Mouse (Mus musculus) mouse trophoblast stem cell (cell line): ENCODE measurements at regions not wholly inside any gene's neighbourhood (a gene's known extent, or its start where the extent isn't known, plus 50 kb on each side); places are given as distances from the start of the nearest gene placed in this dataset.

Experiments used
- in situ Hi-C, 2 experiments: fragments of 300-500 bp; cut with MseI, MboI; formaldehyde crosslinking; loops; 2 replicates in 1 of 2; 3 replicates in 1 of 2; pipeline ENCODE4 v1.15.1; 2025

DNA sequence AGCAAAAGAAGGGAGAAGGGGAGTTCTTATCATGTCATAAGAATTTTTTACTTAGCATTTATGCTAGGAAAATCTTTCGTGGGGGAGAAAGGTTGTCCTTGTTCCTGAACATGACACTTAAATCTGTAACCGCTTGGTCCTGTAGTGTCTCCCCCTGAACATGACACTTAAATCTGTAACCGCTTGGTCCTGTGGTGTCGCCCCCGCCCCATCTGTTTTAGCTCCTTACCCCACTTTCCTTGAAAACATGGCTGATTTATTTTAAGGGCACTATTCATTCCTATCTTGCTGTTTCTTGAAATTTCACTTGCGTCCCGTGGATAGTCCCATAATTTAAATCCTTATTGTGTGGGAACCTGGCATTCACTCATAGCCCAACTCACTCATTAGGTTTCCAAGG lies 82.2 kb downstream of the Rap2a start:
- in situ Hi-C loops = no loop called here

DNA sequence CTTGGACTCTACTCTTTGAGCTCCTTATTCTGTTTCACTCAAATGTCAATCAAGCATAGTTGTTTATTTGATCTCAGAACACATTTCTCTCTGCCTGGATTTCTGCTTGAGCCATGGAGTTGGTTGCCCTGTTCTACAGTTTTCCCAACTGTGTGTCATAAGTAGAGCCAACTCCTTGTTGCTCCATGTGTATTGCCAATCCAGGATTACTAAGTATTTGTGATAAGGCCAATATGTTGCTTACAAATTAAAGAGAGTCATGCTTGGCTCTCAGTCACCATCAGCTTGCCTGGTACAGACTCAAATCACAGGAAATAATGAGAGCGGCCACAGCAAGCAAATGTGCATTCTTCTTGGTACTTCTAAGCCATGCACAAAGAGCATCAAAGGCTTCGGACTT lies 82.7 kb downstream of the Rap2a start:
- in situ Hi-C loops = no loop called here

DNA sequence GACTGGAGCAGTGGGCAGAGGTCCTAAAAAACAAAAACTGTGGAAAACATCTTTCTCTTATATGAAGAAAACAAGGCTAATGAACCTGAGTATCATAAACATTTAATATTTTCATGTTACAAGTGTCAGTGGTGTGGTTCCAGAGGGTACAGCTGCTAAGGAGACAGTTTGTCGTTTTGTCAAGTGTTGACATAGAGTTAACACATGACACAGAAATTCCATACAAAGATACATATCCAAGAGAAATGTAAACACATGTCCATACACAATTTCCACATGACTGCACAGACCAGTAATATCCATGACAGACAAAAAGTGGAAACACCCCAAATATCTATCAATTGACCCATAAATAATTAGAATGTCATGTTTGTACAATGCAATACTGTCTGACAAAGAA lies 88.7 kb downstream of the Rap2a start:
- in situ Hi-C loops = no loop called here

DNA sequence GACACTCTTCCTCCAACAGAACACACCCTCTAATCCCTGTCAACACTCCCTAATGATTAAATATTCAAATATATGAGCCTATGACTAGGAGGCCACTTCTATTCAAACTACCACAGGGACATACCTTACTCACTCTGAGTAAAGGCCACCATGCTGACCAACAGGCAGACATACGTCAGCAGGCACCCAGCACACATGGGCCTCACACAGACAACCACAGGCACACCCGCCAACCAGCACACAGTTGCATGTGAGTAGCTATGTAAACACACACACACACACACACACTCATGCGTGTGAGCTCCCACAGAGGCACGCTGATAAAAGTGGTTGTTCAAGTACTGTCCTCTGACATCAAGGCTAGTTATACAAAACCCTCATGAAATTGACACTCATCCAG lies 89.8 kb downstream of the Rap2a start:
- in situ Hi-C loops = no loop called here

DNA sequence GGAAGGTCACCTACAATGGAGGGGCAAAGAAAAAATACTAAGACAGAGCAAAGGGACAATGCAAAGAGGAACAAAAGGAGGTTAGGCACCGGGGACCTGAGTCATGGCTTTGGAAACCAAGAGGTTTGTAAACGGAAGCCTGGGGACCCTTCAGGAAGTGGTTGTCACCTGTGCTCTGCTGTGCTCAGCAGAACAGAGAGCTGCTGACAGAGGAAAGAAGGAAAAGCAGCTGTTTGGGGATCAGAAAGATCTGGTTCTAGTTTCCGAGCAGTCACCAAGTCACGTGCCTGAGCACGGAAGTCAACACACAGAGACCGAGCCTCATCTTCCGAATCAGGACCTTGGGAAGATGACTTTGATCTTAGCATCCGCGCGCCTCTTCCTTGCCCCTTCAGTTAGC lies 94.0 kb downstream of the Rap2a start:
- in situ Hi-C loops = no loop called here

DNA sequence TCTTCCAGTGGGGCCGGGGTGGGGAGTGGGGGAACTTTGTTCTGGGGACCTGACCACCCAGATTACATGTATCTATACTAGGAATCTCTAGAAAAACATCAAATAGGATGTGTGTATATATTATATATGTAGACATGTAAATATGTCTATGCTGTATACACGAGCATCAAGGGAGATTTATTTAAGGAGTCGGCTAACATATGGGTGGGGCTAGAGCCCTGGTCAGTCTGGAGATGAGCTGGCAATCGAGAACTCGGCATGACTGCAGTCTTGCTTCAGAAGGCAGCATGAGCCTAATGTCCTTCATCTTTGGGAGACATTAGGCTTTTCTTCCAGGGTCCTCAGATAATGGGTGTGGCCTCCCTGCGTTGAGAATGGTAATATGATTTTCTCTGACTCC lies 97.0 kb downstream of the Rap2a start:
- in situ Hi-C loops = no loop called here

DNA sequence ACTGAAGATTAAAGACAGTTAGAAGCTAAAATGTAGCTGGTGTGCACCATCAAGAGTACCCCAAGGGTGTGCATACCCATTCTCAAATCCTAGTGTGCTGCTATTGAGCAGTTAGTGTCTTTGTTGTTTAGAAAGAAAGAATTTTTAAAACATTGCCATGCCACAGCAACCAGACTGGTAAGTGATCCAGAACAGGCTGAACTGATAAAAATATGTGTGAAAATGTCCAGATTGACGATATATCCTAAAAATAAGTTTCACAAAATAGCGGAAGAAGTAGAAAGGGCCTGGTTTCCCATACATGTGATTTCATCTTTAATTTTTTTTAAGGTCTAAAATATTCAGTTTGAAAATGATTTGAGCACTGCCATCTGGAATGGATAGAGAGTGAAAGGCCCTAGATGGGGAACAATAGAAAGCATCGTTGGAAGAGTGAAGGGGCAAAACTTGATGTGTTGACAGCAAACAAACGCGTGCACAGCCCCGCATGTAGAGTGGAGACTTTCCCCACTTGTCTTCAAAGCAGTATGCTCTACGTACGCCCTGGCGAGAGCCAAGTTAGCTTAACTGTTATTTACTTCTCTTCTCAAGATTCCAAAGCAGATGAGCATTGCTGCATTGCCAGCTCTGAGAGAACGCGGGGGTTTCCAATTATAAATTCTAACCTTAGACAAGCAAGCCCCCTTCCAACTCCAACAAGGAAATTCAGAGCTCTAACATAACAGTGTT lies 100.3 kb downstream of the Rap2a start:
- in situ Hi-C loops = no loop called here

DNA sequence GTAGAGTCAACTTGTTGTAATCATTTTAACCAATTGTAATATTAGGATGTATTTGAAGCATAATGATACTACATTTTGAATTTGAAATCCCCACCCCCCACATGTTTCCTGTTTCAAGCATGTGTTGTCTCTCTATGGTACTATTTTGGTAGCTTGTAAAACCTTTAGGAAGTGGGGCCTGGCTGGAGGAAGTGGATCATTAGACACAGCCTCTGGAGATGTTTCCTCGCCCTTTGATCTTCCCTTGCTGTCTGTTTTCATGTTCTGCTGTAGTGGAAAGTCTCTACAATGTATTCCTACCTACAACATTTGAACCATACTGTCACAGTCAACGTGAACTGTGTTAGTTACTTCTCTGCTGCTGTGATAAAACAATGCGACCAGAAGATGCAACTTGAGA lies 105.6 kb downstream of the Rap2a start:
- in situ Hi-C loops = no loop called here

DNA sequence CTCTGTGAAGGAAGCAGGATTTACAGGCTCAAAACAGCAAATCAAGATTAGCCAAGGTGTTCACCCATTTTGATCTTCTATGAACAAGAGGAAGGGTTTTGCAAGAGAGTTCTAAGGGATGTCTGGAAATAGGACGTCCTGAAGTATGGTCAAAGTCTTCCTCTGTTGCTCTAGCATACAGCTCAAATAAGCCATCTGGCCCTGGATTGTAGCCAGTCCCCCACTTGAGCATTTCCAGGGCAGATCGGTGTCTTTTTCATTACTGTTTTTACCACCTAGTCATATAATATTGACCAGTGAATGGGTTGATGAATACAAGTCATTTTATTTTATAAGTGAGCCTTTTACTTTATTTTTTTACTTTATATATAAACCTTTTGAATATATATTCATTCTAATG lies 113.9 kb downstream of the Rap2a start:
- in situ Hi-C loops = no loop called here

DNA sequence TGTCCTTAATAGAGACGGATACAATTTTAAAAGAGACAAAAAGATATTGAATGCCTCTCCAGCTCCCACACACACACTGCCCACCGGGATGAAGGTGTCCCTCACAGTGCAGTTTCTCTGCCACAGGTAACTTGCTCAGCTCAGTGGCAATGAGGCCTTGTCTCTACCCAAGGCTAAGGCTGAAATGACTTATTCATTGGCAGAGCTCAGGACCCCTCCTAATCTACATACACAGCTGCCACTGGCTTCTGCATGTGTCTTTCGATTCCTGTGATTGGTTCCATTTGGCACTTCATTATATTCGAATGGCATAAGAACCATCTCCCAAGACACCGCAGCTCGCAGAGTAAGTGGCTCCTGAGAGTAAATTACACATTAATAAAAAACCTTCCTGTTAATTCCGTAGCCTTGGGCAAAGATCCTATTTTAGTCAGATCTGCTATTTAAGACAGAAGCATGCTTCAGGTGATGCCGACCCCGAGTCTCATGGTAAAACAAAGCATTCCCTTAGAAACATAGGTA lies 122.2 kb downstream of the Rap2a start:
- in situ Hi-C loops = no loop called here

DNA sequence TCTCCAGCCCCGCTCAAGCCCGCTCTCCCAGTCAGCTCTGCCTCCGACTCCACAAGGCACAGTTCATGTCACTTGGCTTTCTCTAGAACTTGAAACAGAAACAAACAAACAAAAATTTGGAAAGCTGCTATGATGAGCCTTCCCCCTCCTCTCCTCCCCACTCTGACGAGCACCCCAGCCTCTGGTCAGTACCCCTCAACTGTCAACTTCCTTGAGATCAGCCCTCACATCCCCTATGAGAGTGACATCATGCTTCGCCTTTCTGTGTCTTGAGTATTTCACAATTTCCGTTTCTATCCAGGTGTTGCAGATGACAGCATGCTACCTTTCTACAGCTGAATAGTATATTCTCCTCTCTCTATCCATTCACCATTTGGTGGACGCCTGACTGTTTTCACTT lies 123.3 kb downstream of the Rap2a start:
- in situ Hi-C loops = no loop called here

DNA sequence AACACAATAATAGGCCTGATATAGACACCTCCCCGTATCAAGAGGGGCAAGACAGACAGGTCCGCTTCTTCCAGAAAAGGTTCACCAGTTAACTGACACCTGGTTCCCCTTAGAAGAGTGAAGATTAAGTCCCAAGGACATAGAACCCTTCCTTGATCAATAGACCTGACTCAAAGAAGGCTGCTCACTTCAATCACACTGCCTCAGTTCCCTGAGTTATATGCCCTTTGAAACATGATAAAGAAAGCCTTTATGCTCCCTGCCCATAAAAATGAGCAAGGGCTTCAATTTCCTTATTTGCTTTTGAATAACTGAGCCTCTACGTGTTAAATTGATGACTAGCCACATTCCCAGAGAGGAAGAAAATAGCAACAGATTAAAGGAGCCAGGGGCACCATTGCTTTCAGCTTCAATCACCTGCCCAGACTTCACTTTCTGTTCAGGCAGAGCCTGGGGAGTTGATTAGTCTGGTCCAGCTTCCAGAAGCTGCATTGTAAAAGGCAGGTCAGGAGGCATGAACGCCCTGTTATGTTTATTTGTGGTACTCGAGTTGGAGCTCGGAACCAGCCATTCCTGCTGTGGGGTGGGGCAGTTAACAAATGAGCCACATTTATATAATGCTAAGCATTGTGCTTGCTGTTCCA lies 125.7 kb downstream of the Rap2a start:
- in situ Hi-C loops = no loop called here

DNA sequence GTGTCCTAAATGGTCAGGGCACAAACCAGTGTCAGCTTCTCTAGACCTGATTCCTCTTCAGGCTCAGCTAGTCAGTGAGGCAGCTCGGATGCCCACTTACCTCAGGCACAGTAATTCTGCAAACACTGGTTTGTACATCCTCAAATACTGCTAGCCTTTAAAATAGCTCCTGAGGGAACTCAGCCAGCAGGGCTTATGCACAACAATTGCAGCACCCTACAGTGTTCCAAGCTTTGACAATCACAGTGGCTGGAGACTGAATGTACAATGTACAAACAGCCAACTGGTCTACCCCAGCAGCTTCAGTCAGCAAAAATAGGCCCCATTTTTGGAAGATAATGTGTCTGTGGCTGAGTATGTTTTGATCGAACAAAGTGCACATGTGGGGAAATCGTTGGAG lies 129.6 kb downstream of the Rap2a start:
- in situ Hi-C loops = no loop called here

DNA sequence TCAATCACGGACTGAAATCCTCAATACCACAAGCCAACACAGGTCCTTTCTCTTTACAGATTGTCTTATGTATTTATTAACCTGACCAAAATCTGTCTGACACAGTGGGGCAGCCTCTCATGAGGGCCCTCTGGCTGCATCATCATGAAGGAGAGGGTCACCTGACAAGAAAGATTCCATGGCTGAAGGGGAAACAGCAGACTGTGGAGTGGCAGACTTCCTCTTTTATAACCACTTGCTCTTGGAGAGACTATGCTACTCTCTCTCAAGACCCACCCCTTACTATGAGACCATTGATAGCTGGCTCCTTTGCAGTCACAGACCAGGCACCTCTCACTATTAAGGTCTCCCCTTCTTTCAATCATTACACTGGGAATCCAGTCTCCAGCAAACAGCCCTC lies 133.1 kb downstream of the Rap2a start:
- in situ Hi-C loops = no loop called here

DNA sequence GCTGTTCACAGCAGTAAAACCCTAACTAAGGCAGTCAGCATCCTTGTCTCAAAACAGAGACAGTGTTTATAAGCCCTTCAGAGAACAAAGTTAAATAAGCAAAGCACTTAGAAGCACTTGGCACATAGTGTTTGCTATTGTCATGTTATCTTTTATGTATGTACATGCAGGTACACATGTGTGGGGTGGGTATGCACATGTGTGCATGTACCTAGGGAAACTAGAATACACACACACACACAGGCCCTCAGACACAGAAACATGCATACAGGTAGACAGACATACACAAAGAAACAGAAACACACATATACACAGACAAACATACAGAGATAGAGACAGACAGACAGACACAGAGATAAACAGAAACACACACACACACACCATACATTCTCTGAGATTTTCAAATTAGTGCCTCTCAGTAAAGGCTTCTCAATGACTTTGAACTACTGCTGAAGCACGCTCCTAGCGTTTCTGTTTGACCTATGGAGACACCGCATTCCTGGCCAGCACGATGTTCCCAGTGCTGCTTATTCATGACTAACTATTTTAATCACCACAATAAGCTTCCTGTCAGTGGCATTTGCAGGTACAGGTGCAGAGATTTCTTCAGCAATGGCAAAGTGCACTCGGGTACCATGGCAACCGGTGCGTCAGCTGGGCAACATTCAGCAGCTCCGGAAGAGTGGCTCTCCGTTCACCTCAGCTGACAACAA lies 148.1 kb downstream of the Rap2a start:
- in situ Hi-C loops = no loop called here

DNA sequence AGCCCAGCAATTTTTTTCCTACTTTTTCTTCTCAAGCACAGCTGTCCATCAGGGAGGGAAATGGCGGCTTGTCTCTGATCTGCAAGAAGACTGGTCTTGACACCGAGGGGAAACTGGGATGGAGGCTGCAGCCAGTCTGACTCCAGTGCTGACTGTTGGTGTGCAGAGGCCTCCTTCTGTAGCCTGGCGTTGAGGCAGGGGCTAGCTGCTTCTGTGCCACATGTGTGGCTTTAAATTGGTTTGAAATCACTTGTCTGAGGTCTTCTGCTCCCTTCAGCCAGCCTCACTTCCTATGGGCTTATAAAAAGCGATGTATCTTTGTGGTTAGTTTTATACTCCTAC lies 148.7 kb downstream of the Rap2a start:
- in situ Hi-C loops = no loop called here

DNA sequence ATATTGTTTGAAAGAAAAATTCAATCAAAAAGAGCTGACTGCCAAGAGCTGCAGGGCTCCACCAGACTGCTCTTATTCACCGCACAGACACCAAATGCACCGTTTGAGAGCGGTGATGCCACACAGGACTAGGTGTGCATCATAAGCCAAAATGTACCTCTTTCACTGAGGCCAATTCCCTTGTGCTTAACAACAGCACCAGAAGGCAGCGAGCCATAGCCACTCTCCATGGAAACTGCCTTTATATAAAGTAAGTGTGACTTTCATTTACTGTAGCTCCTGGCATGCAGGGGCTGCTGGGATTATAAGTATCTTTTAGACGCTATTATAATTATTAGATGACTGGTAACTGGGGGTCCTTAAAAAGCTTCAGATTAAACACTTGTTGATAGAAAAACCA lies 154.5 kb downstream of the Rap2a start:
- in situ Hi-C loops = no loop called here

DNA sequence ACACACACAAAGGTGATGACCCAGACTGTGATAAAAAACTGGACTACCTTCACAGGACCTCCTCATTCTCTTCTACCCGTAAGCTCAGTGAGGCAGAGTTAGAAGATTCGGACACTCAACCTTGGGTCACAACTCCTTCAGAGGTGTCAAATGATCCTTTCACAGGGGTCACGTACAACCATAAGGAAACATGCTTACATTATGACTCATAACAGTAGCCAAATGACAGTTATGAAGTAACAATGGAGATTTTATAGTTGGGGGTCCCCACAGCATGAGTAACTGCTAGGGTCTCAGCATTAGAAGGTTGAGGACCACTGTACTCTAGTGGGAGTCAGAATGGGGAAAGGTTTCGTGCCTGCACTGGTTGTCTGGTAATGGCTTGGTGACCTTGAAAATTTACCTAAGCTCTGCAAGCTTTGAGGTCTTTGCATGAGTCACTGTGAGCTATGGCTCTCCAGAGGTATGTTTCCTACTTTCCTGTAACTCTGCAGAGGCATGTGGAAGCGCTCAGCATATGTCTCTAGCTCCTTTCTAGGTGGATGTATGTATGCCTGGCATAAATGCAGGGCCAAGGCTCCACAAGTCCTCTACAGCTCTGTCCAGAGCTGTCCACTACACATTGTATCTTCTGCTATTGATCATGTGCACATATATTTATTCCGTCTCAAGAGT lies 158.6 kb downstream of the Rap2a start:
- in situ Hi-C loops = no loop called here

DNA sequence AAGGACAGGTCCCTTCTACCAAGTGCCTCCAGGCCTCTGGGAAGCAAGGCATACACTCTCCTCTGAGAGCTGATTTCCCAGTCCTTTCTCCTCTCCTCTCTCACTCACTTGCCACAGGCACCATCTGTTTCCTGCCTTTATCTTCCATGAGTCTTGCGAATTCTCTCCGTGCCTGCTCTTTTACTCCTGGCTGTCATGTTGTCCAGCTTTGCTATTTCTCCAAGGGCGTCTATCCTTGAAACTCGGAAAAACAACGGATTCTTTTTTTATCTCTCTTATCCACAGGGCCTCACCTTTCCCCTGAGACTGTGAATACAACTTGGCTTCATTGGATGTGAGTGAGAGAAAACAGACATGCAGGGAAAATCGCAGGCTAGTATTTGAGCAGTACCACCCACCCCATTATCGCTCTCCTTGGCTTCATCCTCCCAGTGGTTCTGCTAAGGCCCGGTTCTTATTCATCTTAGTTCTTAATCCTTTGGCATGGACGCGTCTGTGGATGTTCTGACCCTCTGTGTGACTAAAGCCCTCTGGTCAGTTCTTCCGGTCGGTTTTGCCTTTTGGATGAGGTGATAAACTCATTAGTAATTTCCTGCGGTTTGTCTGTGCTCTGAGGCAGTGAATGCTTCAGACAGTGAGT lies 159.4 kb downstream of the Rap2a start:
- in situ Hi-C loops = no loop called here

DNA sequence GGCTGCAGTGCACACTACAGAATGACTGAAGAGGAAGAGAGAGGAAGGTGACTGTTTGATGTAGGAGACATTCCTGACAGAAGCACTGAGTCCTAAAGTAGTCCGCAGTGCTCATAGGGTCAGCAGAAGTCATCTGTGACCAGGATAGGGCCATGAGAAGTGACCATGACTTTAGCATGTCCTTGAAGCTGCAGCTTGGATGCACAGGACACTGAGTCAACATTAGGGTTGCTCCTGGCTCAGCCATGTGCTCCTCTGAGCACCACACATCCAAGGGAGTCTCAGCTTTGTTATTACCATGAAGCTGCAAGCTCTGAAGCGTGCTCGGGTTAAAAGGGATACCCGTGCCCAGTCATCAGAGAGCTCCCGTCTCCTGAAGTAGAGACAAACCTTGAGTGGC lies 164.3 kb downstream of the Rap2a start:
- in situ Hi-C loops = no loop called here

DNA sequence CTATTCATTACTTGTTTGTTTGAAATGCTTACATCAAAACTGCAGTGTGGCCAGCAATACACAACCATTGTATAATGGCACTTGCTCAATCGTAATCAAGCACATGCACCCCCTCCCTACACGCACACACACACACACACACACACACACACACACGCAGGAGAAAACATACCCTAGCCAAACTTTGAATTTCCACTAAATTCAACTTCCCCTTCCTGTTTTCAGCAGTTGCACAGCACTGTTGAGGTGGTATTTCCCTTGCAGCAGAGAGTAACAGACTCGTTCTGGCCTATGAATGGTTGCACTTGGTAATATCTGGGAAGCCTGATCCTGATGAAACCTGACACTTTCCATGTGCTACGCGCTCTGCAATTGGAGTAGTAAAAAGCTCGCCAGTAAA lies 173.8 kb downstream of the Rap2a start:
- in situ Hi-C loops = no loop called here

DNA sequence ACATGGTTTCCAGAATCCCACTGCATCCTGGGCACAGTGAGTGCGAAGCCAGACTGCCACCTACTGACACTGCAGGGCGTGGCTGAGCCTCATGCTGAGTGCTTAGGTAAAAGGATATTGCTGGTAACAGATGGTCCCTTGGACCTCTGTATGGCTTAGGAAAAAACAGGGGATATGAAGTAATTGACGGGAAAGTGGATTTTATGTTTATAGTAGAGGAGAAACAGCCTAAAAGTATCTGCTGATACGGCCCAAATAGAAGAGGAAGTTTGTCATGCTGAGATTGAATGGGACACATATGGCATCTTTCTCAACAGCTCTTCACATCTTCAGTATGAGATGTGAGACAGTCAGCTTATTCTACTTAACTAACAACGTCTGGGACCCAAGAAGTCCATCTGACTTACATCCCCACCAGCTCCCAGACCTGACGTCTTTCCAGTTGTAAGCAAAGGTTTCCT lies 182.1 kb downstream of the Rap2a start:
- in situ Hi-C loops = no loop called here
